Mouse (Mus musculus): ENCODE results near the gene Acap2.

Gene Acap2

DNA sequence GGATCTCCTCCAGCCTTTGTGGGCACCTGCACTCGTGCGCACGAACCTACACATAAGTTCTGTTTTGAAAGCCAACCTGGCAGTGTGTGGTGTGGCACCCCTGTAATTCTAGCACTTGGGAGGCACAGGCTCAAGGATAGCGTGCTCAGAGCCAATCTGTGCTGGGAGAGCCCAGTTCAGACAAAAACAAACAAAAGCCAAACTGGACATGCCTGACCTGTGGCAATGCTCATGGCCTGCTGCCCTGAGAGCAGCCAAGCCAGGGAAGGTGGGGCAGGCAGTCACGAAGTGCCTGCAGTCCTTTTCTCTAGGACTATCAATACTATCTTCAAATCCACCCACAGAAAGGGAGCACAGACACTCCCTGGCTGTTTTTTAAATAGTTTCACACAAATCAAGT, 157.9 kb downstream of the Acap2 start:
- no peak for DNase-seq

All from right cerebral cortex, postnatal 25 days (tissue).